Mouse (Mus musculus) embryonic fibroblast, embryonic 13.5 days (primary cell): ENCODE data around the gene Tha1.

Experiments
- CTCF ChIP-seq: IDR thresholded peaks from 2 replicates; pipeline ENCODE4 v1.5.1; 2011; ENCODE audit warnings: mild to moderate bottlenecking, control low read depth, low read length, moderate library complexity, borderline replicate concordance; ENCODE audit not compliant: insufficient read depth
- POLR2A ChIP-seq: IDR thresholded peaks from 2 replicates; pipeline ENCODE4 v1.6.1; 2011; ENCODE audit warnings: low read depth, mild to moderate bottlenecking, control low read depth, low read length, moderate library complexity

DNA sequence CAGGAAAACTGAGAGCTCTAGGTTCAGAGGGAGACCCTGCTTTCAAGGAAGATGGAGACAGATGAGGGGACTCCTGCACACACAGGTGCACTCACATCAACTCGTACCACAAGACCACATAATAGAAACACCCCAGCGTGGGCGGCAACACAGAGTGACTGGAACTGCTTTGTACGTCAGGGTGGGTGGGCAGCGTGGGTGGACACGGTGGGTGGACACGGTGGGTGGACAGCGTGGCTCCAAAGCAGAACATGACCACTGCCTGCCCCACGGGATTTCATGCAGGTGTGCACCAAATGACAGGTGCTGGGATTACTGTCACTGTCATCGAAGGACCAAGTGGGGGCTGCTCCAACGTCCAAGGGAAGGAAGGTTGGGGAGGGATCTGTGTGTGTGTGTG lies 45.3 kb upstream of the Tha1 start:
- TF ChIP-seq CTCF (no peak), POLR2A (no peak)
